Mouse (Mus musculus): Measurements from ENCODE around the gene Klhl32. TPM values are rescaled to one million over a fixed set of nuclear protein-coding genes. Genes with fewer than 3 reads are reported as not detected.
A peak's percentile ranks its signal among the peaks of the same experiment; 100 is the strongest.
"Not testable (repeated sequence)": the region's sequence is repeated elsewhere in the genome, so short reads cannot be mapped to it uniquely, and the experiment has no call there.

Klhl32 gene
- total RNA-seq, 2 experiments from 2014 or later: 15.6 to 17.5 TPM

GRCm38 (mm10) chr4:24670007-24670406, 180.9 kb downstream of the Klhl32 start:
- no peak for TF ChIP-seq CTCF (conservative IDR thresholded peaks at IDR 0.05)
- H3K4me3 ChIP-seq: peak overlapping the region; percentile 3
- no peak for DNase-seq (ENCODE audit: low spot score in 2 of 2)
- no peak overlapping the region for H3K27ac ChIP-seq

- DNase-seq (ENCODE audit: low spot score in 2 of 2): peak in 1 of 2 experiments; percentile 33
- H3K27ac ChIP-seq: peak overlapping the region; percentile 72
- no peak overlapping the region for H3K4me3 ChIP-seq
- TF ChIP-seq CTCF (conservative IDR thresholded peaks at IDR 0.05): no peak
These were observed 191.7 kb downstream of the Klhl32 start for GRCm38 (mm10) chr4:24659218-24659617.

- not testable (repeated sequence) for H3K27ac ChIP-seq; H3K4me3 ChIP-seq; DNase-seq (ENCODE audit: low spot score in 2 of 2)
These were observed 206.2 kb downstream of the Klhl32 start for GRCm38 (mm10) chr4:24644735-24645134.

- TF ChIP-seq CTCF (conservative IDR thresholded peaks at IDR 0.05): no peak
- no peak for DNase-seq (ENCODE audit: low spot score in 2 of 2)
- H3K4me3 ChIP-seq: no peak overlapping the region
- H3K27ac ChIP-seq: no peak overlapping the region
These were observed 208.6 kb downstream of the Klhl32 start for GRCm38 (mm10) chr4:24642306-24642705.

- TF ChIP-seq CTCF (conservative IDR thresholded peaks at IDR 0.05): no peak
- no peak for DNase-seq (ENCODE audit: low spot score in 2 of 2)
- Histone ChIP-seq H3K27ac (no peak overlapping the region), H3K4me3 (no peak overlapping the region)
These were observed 219.6 kb downstream of the Klhl32 start for GRCm38 (mm10) chr4:24631177-24631911.

- TF ChIP-seq CTCF (conservative IDR thresholded peaks at IDR 0.05): no peak
- H3K27ac ChIP-seq: no peak overlapping the region
- no peak for DNase-seq (ENCODE audit: low spot score in 2 of 2)
- no peak overlapping the region for H3K4me3 ChIP-seq
These were observed 220.5 kb downstream of the Klhl32 start for GRCm38 (mm10) chr4:24630430-24630829.

- DNase-seq (ENCODE audit: low spot score in 2 of 2): no peak
- TF ChIP-seq CTCF (conservative IDR thresholded peaks at IDR 0.05): no peak
- H3K27ac ChIP-seq: no peak overlapping the region
- no peak overlapping the region for H3K4me3 ChIP-seq
These were observed 223.1 kb downstream of the Klhl32 start for GRCm38 (mm10) chr4:24627871-24628270.

GRCm38 (mm10) chr4:24626686-24627085, 224.2 kb downstream of the Klhl32 start:
- TF ChIP-seq CTCF (conservative IDR thresholded peaks at IDR 0.05): no peak
- Histone ChIP-seq H3K27ac (no peak overlapping the region), H3K4me3 (no peak overlapping the region)
- no peak for DNase-seq (ENCODE audit: low spot score in 2 of 2)

GRCm38 (mm10) chr4:24625951-24626584, 224.9 kb downstream of the Klhl32 start:
- no peak overlapping the region for H3K4me3 ChIP-seq
- DNase-seq (ENCODE audit: low spot score in 2 of 2): no peak
- no peak overlapping the region for H3K27ac ChIP-seq
- no peak for TF ChIP-seq CTCF (conservative IDR thresholded peaks at IDR 0.05)

GRCm38 (mm10) chr4:24621422-24622187, 229.3 kb downstream of the Klhl32 start:
- TF ChIP-seq CTCF (conservative IDR thresholded peaks at IDR 0.05): no peak

GRCm38 (mm10) chr4:24620440-24620839, 230.5 kb downstream of the Klhl32 start:
- no peak overlapping the region for H3K27ac ChIP-seq
- peak; percentile 44 for TF ChIP-seq CTCF (conservative IDR thresholded peaks at IDR 0.05)
- H3K4me3 ChIP-seq: no peak overlapping the region
- DNase-seq (ENCODE audit: low spot score in 2 of 2): no peak

More at GRCm38 (mm10) chr4:24621422-24622187, 229.3 kb downstream of the Klhl32 start:
- H3K4me3 ChIP-seq: no peak overlapping the region
- no peak overlapping the region; the same call in 1 of the 2 replicates for H3K27ac ChIP-seq
- DNase-seq (ENCODE audit: low spot score in 2 of 2): peak; percentile 47 to 70

GRCm38 (mm10) chr4:24620005-24620404, 230.9 kb downstream of the Klhl32 start:
- no peak overlapping the region for H3K4me3 ChIP-seq
- no peak overlapping the region for H3K27ac ChIP-seq
- no peak for TF ChIP-seq CTCF (conservative IDR thresholded peaks at IDR 0.05)
- DNase-seq (ENCODE audit: low spot score in 2 of 2): no peak

GRCm38 (mm10) chr4:24609564-24609963, 241.4 kb downstream of the Klhl32 start:
- TF ChIP-seq CTCF (conservative IDR thresholded peaks at IDR 0.05): no peak
- no peak overlapping the region for H3K4me3 ChIP-seq

More at GRCm38 (mm10) chr4:24609564-24609963, 241.4 kb downstream of the Klhl32 start:
- DNase-seq (ENCODE audit: low spot score in 2 of 2): no peak
- no peak overlapping the region for H3K27ac ChIP-seq

Measured in layer of hippocampus, adult 2 months (tissue).